Mouse (Mus musculus): ENCODE measurements around the gene Fgd2. TPM values are rescaled to one million over a fixed set of nuclear protein-coding genes. Genes with fewer than 3 reads are reported as not detected.

Fgd2 gene
- polyA plus RNA-seq, 1 experiment from 2014 or later = 2.4 TPM

GRCm38 (mm10) chr17:29395381-29395780 lies 34.7 kb downstream of the Fgd2 start:
- no peaks in the 10 kb centered on the region for H3K9me3 ChIP-seq (ENCODE audit: control insufficient read depth, low read length)
- peaks cover 12% of the 10 kb centered on the region for H3K4me1 ChIP-seq (replicated peaks; ENCODE audit: control insufficient read depth, insufficient read depth, low read length)
- no peaks in the 10 kb centered on the region for H3K36me3 ChIP-seq (ENCODE audit: control insufficient read depth, insufficient read depth, low read length)
- H3K4me2 ChIP-seq (ENCODE audit: low read depth, low read length, severe bottlenecking) = no peak overlapping the region
- DNase-seq (ENCODE audit: low spot score) (no peak), ATAC-seq (replicated peaks; ENCODE audit: low FRiP score) (no peak)
- no peak overlapping the region for H3K9ac ChIP-seq (ENCODE audit: low read length)
- no peaks in the 10 kb centered on the region; the same call in 1 of the 2 replicates for H3K27me3 ChIP-seq (ENCODE audit: control insufficient read depth, insufficient read depth, low read length)
- WGBS = 71% methylated on average over 7 of the region's 7 CpGs
- H3K27ac ChIP-seq (ENCODE audit: low read depth, low read length) = no peak overlapping the region
- no peak overlapping the region for H3K4me3 ChIP-seq (ENCODE audit: low read depth, low read length)

GRCm38 (mm10) chr17:29396056-29396799 lies 35.5 kb downstream of the Fgd2 start:
- Histone ChIP-seq H3K4me2 (ENCODE audit: low read depth, low read length, severe bottlenecking) (no peak overlapping the region), H3K36me3 (ENCODE audit: control insufficient read depth, insufficient read depth, low read length) (no peaks in the 10 kb centered on the region), H3K27ac (ENCODE audit: low read depth, low read length) (no peak overlapping the region), H3K9ac (ENCODE audit: low read length) (no peak overlapping the region), H3K9me3 (ENCODE audit: control insufficient read depth, low read length) (no peaks in the 10 kb centered on the region), H3K27me3 (ENCODE audit: control insufficient read depth, insufficient read depth, low read length) (no peaks in the 10 kb centered on the region; the same call in 1 of the 2 replicates), H3K4me1 (replicated peaks; ENCODE audit: control insufficient read depth, insufficient read depth, low read length) (peaks cover 12% of the 10 kb centered on the region), H3K4me3 (ENCODE audit: low read depth, low read length) (no peak overlapping the region)
- DNase-seq (ENCODE audit: low spot score) (no peak), ATAC-seq (replicated peaks; ENCODE audit: low FRiP score) (no peak)
- WGBS = 63% methylated on average over 6 of the region's 6 CpGs

GRCm38 (mm10) chr17:29396821-29397242 lies 36.1 kb downstream of the Fgd2 start:
- Histone ChIP-seq H3K27ac (ENCODE audit: low read depth, low read length) (no peak overlapping the region), H3K4me2 (ENCODE audit: low read depth, low read length, severe bottlenecking) (no peak overlapping the region), H3K4me1 (replicated peaks; ENCODE audit: control insufficient read depth, insufficient read depth, low read length) (peaks cover 12% of the 10 kb centered on the region), H3K9ac (ENCODE audit: low read length) (peak overlapping the region; percentile 9; the same call in 1 of the 2 replicates), H3K27me3 (ENCODE audit: control insufficient read depth, insufficient read depth, low read length) (no peaks in the 10 kb centered on the region; the same call in 1 of the 2 replicates), H3K36me3 (ENCODE audit: control insufficient read depth, insufficient read depth, low read length) (no peaks in the 10 kb centered on the region), H3K4me3 (ENCODE audit: low read depth, low read length) (no peak overlapping the region), H3K9me3 (ENCODE audit: control insufficient read depth, low read length) (no peaks in the 10 kb centered on the region)
- DNase-seq (ENCODE audit: low spot score) (peak; percentile 91), ATAC-seq (replicated peaks; ENCODE audit: low FRiP score) (peak; percentile 65)
- 17% methylated on average over 6 of the region's 6 CpGs for WGBS

- Histone ChIP-seq H3K27me3 (ENCODE audit: control insufficient read depth, insufficient read depth, low read length) (no peaks in the 10 kb centered on the region; the same call in 1 of the 2 replicates), H3K4me1 (replicated peaks; ENCODE audit: control insufficient read depth, insufficient read depth, low read length) (peaks cover 12% of the 10 kb centered on the region)
- 2% methylated on average over 27 of the region's 27 CpGs for WGBS
These were observed 37.0 kb downstream of the Fgd2 start for GRCm38 (mm10) chr17:29397480-29398433.

GRCm38 (mm10) chr17:29398434-29399026 lies 37.8 kb downstream of the Fgd2 start:
- Histone ChIP-seq H3K27ac (ENCODE audit: low read depth, low read length) (no peak overlapping the region), H3K4me1 (replicated peaks; ENCODE audit: control insufficient read depth, insufficient read depth, low read length) (peaks cover 12% of the 10 kb centered on the region), H3K27me3 (ENCODE audit: control insufficient read depth, insufficient read depth, low read length) (no peaks in the 10 kb centered on the region; the same call in 1 of the 2 replicates), H3K9me3 (ENCODE audit: control insufficient read depth, low read length) (no peaks in the 10 kb centered on the region), H3K4me3 (ENCODE audit: low read depth, low read length) (0 out of 2 replicates have a peak overlapping the region, but pooled peaks have one; percentile 20), H3K4me2 (ENCODE audit: low read depth, low read length, severe bottlenecking) (peak overlapping the region; percentile 47), H3K9ac (ENCODE audit: low read length) (peak overlapping the region; percentile 18), H3K36me3 (ENCODE audit: control insufficient read depth, insufficient read depth, low read length) (no peaks in the 10 kb centered on the region)
- no peak for ATAC-seq (replicated peaks; ENCODE audit: low FRiP score)
- WGBS = 6% methylated on average over 17 of the region's 17 CpGs
- no peak for DNase-seq (ENCODE audit: low spot score)

More at GRCm38 (mm10) chr17:29397480-29398433, 37.0 kb downstream of the Fgd2 start:
- Histone ChIP-seq H3K9me3 (ENCODE audit: control insufficient read depth, low read length) (no peaks in the 10 kb centered on the region), H3K9ac (ENCODE audit: low read length) (peak overlapping the region; percentile 18), H3K36me3 (ENCODE audit: control insufficient read depth, insufficient read depth, low read length) (no peaks in the 10 kb centered on the region), H3K4me3 (ENCODE audit: low read depth, low read length) (peak overlapping the region; percentile 20; the same call in 1 of the 2 replicates), H3K27ac (ENCODE audit: low read depth, low read length) (no peak overlapping the region), H3K4me2 (ENCODE audit: low read depth, low read length, severe bottlenecking) (peak overlapping the region; percentile 47)
- DNase-seq (ENCODE audit: low spot score) (peak; percentile 94), ATAC-seq (replicated peaks; ENCODE audit: low FRiP score) (peak; percentile 86)

- 41% methylated on average over 14 of the region's 14 CpGs for WGBS
- Histone ChIP-seq H3K4me1 (replicated peaks; ENCODE audit: control insufficient read depth, insufficient read depth, low read length) (peaks cover 12% of the 10 kb centered on the region), H3K27ac (ENCODE audit: low read depth, low read length) (no peak overlapping the region), H3K36me3 (ENCODE audit: control insufficient read depth, insufficient read depth, low read length) (no peaks in the 10 kb centered on the region), H3K9me3 (ENCODE audit: control insufficient read depth, low read length) (no peaks in the 10 kb centered on the region), H3K9ac (ENCODE audit: low read length) (no peak overlapping the region), H3K4me3 (ENCODE audit: low read depth, low read length) (no peak overlapping the region), H3K27me3 (ENCODE audit: control insufficient read depth, insufficient read depth, low read length) (no peaks in the 10 kb centered on the region; the same call in 1 of the 2 replicates), H3K4me2 (ENCODE audit: low read depth, low read length, severe bottlenecking) (no peak overlapping the region)
- ATAC-seq (replicated peaks; ENCODE audit: low FRiP score) (no peak), DNase-seq (ENCODE audit: low spot score) (no peak)
These were observed 38.7 kb downstream of the Fgd2 start for GRCm38 (mm10) chr17:29399241-29399910.

- H3K27ac ChIP-seq (ENCODE audit: low read depth, low read length) = no peak overlapping the region
- DNase-seq (ENCODE audit: low spot score) = no peak
- H3K27me3 ChIP-seq (ENCODE audit: control insufficient read depth, insufficient read depth, low read length) = no peaks in the 10 kb centered on the region; the same call in 1 of the 2 replicates
- peaks cover 12% of the 10 kb centered on the region for H3K4me1 ChIP-seq (replicated peaks; ENCODE audit: control insufficient read depth, insufficient read depth, low read length)
- H3K9me3 ChIP-seq (ENCODE audit: control insufficient read depth, low read length) = no peaks in the 10 kb centered on the region
- no peak for ATAC-seq (replicated peaks; ENCODE audit: low FRiP score)
- 58% methylated on average over 5 of the region's 5 CpGs for WGBS
- H3K4me3 ChIP-seq (ENCODE audit: low read depth, low read length) = no peak overlapping the region
- no peak overlapping the region for H3K9ac ChIP-seq (ENCODE audit: low read length)
- H3K36me3 ChIP-seq (ENCODE audit: control insufficient read depth, insufficient read depth, low read length) = no peaks in the 10 kb centered on the region
- no peak overlapping the region for H3K4me2 ChIP-seq (ENCODE audit: low read depth, low read length, severe bottlenecking)
These were observed 39.3 kb downstream of the Fgd2 start for GRCm38 (mm10) chr17:29400044-29400443.

Data from forebrain, embryonic 11.5 days (tissue).